Mouse (Mus musculus) layer of hippocampus, postnatal 36 days (tissue): Measurements from ENCODE around the gene Bptf. TPM values are rescaled to one million over a fixed set of nuclear protein-coding genes. Genes with fewer than 3 reads are reported as not detected.
"Not testable (repeated sequence)": the region's sequence is repeated elsewhere in the genome, so short reads cannot be mapped to it uniquely, and the experiment has no call there.

Source experiments
- DNase-seq, 2 experiments: peaks; one replicate each; pipeline ENCODE4 v3.0.0; 2022
- total RNA-seq, 2 experiments: library from RNA; stranded (reverse); gene quantifications; 2 replicates each; pipeline ENCODE4 v1.2.3; 2021

Gene Bptf
- 10 to 100 TPM; 64.1 to 74.8 TPM for total RNA-seq

DNA sequence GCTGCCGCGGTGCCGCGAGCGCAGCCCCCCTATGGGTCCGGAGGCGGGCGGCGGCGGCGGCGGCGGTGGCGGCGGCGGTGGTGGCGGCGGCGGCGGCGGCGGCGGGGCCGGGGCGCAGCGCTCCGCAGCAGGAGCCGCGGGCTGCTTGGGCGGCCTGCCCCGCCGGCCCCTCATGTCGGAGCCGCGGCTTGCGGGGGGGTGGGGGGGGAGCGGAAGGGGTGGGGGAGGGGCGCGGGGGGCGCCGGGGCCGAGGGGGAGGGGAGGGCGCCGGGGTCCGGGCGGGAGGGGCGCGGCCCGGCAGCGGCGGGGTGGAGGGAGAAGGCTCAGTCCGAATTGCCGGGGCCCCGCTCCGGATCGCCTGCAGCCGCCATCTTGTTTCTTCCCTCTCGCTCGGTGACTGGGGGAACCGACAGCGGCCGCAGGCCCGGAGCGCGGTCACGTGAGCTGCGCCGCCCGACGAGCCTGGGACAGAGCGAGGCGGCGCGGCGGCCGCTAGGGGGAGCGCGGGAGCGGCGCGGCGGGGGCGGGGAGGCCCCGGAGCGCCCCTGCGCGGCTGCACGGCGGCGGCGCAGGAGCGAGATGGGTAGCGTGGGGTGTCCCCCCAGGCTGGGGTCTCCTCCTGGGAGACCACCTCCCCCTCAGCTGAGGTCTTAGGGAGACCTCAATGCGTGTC lies at the start of gene Bptf:
TSS of gene Bptf (minus strand) at position 379 of the 673 bp plus-strand sequence.
- peak; percentile 86 to 87 for DNase-seq

GRCm38 (mm10) chr11:107161215-107161614 lies 29.3 kb upstream of the Bptf start:
- DNase-seq: no peak

DNA sequence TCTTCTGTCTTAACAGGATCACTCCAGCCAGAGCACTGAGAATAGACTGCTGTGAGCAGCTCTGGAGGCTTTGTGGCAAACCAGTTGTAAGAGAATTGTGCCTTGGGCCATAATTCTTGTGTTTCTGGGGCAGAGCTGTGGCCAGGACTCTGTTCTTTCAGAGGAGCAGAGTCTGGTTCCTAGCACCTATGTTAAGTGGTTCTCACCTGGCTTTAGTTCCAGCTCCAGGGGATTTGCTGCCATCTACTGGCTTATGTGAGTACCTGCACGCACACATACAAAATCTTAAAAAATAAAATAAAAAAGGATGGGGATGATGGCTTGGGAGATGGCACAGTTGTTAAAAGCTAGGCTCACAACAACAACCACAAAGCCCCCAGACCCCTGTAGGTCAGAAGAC lies 27.1 kb upstream of the Bptf start:
- DNase-seq: no peak

GRCm38 (mm10) chr11:107156977-107157642 lies 25.2 kb upstream of the Bptf start:
- DNase-seq: no peak

DNA sequence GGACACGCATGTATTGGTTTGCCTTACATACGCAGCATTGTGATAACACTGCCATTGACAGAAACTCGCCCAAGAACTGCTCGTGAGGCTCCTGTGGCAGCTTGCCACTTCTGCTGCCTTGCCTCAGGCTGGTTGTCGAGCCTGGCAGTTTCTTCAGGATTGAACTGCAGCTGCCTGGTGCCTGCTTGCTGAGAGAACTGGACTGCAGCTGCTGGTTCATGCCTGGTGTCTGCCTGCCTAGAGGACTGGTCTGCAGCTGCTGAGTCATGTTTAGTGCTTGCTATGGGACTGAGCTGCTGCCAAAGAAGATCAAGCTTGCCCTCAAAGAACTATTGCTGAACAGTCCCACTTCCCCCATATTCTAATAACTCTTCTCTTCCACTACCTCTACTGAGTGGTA lies 23.4 kb upstream of the Bptf start:
- DNase-seq: no peak

DNA sequence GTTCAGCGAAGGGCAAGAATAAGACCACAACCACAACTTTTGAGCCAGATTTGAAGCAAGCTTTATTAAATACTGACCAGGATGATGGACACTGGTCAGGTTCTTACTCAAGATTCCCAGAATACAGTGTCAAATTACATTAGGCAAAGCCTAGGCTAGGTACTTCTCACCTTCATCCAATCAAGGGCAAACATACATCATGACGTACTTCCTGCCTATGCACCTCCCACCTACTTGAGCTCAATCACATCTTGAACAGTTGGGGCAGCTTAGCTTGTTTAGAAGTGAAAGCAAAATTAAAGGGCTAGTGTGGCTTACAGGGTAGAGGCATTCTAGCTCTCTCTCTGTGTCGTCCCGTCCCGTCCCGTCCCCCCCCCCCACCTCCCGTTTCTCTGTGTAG lies 22.5 kb upstream of the Bptf start:
- DNase-seq: no peak

DNA sequence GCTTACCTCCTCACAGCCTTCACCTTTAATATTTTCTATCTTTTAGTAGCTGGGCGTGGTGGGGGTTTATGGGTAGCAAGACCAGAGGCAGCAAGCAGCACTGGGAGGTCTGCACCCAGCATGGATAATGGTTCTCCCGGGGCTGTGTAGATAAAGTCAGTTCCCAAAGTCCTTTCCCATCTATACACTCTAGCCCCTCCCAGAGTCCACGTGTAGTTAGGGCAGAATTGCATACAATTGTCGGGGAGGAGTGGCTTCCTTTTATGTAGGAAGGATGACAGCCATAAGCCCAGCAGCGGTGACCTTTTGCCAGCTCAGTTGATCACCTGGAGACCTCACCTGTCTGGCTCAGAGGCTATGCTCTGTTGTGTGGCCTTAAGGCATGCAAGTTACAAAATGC lies 21.7 kb upstream of the Bptf start:
- DNase-seq: no peak

DNA sequence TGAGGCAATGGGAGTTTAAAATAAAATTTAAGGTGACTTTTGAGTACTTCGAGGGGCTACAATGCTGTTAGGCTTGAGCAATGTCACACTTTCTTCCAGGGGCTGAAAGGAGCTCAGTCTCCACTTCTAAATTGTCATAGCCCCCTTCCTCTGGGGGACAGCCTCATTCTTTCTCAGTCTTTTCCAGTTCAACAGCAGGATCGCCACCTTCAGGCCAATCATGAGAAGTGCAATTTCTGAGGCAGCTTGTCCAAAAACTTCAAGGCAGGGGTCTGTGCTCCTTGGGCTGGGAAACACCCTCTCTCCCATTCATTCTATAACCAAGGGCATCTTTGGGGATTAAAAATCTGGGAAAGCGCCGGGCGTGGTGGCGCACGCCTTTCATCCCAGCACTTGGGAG lies 19.9 kb upstream of the Bptf start:
- no peak for DNase-seq

GRCm38 (mm10) chr11:107143956-107144355 lies 12.0 kb upstream of the Bptf start:
- not testable (repeated sequence) for DNase-seq

DNA sequence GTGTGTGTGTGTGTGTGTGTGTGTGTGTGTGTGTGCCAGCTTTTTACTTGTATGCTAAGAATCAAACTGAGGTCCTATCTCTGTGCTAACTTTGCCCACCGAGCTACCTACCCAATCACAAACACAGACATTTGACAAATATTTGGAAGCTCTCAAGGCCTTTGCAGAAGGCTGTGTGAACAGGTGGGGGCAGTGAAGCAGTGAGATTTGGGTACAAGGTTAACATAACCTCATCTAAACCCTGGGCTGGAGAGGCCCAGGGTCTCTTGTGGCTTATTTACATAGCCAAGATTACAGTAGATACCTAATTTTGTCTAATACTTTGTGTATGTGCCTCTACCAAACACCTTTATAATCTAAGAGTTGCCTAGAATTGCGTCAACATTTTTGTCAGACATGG lies 10.5 kb upstream of the Bptf start:
- DNase-seq: no peak

- DNase-seq: no peak
Measured at GRCm38 (mm10) chr11:107140756-107141155, 8.8 kb upstream of the Bptf start.

GRCm38 (mm10) chr11:107138633-107139032 lies 6.7 kb upstream of the Bptf start:
- DNase-seq: no peak

GRCm38 (mm10) chr11:107137593-107137992 lies 5.7 kb upstream of the Bptf start:
- DNase-seq: no peak

DNA sequence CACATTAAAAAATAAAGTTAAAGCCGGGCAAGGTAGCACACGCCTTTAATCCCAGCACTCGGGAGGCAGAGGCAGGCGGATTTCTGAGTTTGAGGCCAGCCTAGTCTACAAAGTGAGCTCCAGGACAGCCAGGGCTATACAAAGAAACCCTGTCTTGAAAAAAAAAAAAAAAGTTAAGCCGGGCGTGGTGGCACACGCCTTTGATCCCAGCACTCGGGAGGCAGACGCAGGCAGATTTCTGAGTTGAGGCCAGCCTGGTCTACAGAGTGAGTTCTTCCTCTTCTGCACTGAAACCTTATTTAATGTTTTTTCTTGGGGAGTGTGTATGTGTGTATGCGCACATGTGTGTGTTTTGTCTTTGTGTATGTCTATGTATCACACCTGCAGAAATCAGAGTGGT lies 4.5 kb upstream of the Bptf start:
- DNase-seq: not testable (repeated sequence)

- no peak for DNase-seq
Measured at GRCm38 (mm10) chr11:107135741-107136140, 3.8 kb upstream of the Bptf start.

DNA sequence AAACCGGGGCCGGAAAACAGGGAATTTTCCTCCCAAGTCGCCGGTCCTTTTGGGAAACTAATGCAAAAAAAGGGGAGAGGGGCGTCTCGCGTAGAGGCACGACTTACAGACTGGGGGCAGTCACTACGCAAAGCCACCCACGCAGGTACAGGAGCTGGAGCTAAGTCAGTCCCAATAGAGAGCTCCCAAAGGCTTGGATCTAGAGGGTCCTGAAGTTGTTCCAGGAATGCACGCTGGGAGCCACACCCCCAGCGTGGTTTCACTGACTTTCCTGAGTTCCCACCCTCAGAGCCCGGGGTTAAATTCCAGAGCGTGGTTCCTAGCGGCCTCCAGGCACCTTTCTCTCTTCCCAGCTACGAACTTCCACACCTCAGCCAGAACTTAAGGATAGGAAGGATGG lies 499 bp upstream of the Bptf start:
- no peak for DNase-seq

- peak; percentile 45 to 50 for DNase-seq
Measured at GRCm38 (mm10) chr11:107130879-107131748, 813 bp downstream of the Bptf start.

DNA sequence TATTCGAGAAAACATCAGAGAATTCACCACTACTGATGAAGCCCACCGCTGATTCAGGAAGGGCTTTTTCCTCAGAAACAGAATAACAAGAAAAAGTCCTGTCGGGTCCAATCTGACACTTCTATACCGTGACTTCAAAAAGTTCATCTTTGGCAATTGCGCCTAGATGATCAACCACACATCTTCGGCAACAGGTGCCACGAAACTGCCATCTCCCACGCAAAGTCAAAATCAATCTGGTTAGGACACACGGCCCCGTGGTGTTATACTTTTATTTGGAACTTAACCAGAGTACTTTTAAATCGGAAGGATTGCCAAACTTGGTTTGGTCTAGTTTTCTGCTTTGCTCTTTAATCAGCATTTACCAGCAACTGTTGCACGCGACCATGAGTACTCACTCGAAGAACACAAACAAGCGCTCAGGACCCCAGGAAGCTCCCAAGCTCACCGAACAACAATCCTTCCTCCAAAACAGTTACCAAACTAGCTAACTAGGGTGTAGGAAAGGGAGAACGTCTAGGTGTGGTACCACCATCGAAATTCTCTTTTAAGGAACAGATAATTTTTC lies 1.6 kb downstream of the Bptf start:
- no peak for DNase-seq

DNA sequence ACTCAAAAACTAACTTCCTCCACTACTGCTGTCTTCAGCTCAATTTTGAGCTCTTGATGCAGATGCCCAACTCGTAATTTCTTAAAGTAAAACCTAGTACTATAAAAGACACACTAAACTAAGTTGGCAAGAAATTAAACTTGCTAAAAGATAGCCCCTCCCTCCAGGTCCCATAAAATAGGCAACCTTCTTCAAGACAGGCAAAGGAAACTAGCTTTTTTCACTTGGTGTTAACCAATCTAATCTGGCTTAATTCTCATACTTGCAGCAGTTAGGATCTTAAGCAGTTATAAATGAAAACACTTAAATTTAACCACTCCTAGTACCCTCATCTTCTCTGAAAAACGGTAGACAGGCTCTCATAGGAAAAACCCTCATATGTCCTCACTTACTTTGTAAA lies 2.3 kb downstream of the Bptf start:
- DNase-seq: no peak

GRCm38 (mm10) chr11:107126716-107127115 lies 5.2 kb downstream of the Bptf start:
- DNase-seq: not testable (repeated sequence)

GRCm38 (mm10) chr11:107125011-107125410 lies 6.9 kb downstream of the Bptf start:
- DNase-seq: no peak

DNA sequence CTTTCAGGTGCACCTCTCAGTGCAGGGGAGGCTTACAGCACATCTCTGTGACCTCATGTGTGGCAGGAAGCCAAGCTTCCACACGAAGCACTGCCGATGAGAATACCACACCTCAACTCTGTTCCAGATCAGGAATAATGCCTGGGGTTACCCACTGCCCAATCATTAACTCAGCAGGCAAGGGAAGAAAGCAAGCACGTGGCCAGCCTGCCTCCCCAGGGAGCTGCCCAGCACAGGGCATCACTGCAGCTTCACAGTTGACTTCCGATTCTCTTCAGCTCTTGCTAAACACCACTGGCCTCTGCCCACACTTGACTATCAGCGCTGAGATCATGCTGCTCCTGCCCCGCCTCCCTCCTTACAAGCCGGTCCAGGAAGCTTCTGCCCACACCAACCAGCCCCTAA lies 7.6 kb downstream of the Bptf start:
- no peak for DNase-seq

DNA sequence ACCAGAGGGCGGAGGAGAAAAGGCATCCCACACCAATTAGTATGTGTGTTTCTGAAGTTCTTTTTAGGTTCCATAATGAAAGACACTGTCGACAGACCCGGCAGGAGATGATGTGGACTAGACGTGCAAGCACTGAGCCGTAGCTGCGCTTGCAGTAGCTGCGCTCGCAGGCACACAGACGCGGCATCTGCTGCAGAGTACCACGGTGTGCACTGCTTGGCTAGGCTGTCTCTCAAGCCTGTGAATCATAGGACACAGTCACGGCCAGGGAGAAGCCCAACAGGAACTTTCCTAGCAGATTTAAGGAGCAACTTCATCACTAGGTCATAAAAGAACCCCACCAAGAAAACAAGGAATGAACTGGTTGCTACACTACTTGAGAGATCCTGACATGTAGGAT lies 14.1 kb downstream of the Bptf start:
- DNase-seq: no peak
